Mouse (Mus musculus) ES-E14 (cell line): ENCODE measurements around the gene Dtnb.

Experiments used
- HCFC1 ChIP-seq: IDR thresholded peaks from 2 replicates; pipeline ENCODE4 v1.6.1; 2012; ENCODE audit warnings: low read length, inconsistent platforms, borderline replicate concordance; ENCODE audit not compliant: insufficient read depth
- MAFK ChIP-seq: IDR thresholded peaks from 2 replicates; pipeline ENCODE4 v1.6.1; 2014; ENCODE audit warnings: mild to moderate bottlenecking, low read depth, low read length, inconsistent platforms; ENCODE audit not compliant: insufficient read depth
- ZC3H11A ChIP-seq: IDR thresholded peaks from 2 replicates; pipeline ENCODE4 v1.6.1; 2012; ENCODE audit warnings: low read depth, mild to moderate bottlenecking, inconsistent platforms, low read length, borderline replicate concordance

GRCm38 (mm10) chr12:3720527-3720926, 148.3 kb downstream of the Dtnb start:
- TF ChIP-seq MAFK (no peak), ZC3H11A (no peak), HCFC1 (no peak)
